Mouse (Mus musculus) hematopoietic stem cell, adult 5-6 weeks (primary cell): ENCODE measurements around the gene Ints6l. TPM values are rescaled to one million over a fixed set of nuclear protein-coding genes. Genes with fewer than 3 reads are reported as not detected.
"Not testable (repeated sequence)": the region's sequence is repeated elsewhere in the genome, so short reads cannot be mapped to it uniquely, and the experiment has no call there.

Source experiments
- ATAC-seq, 2 experiments: fragments of 125-278 bp in 1 of 2; replicated peaks in 1 of 2; 2 replicates each; pipeline ENCODE4 v1.8.0; 2016 to 2017; ENCODE audit warnings: inconsistent platforms in 2 of 2, mild to moderate bottlenecking in 2 of 2, moderate number of reproducible peaks in 2 of 2, low read depth in 1 of 2, moderate TSS enrichment in 1 of 2; ENCODE audit not compliant: low FRiP score in 2 of 2, poor library complexity in 2 of 2, severe bottlenecking in 2 of 2, insufficient read depth in 1 of 2, low TSS enrichment in 1 of 2
- total RNA-seq: library from RNA; stranded (forward); fragments of 172-1452, 232-1000 nt; gene quantifications from 2 replicates; pipeline ENCODE4 v1.2.3, GENCODE M21; 2017

Gene Ints6l
- total RNA-seq, 1 experiment from 2014 or later = 97.6 TPM

GRCm38 (mm10) chrX:56477553-56477952, 22.9 kb downstream of the Ints6l start:
- ATAC-seq = no peak; a peak in 1 of 4 replicates

- ATAC-seq = peak; percentile 92 to 97
Measured at GRCm38 (mm10) chrX:56481906-56482305, 27.2 kb downstream of the Ints6l start.

DNA sequence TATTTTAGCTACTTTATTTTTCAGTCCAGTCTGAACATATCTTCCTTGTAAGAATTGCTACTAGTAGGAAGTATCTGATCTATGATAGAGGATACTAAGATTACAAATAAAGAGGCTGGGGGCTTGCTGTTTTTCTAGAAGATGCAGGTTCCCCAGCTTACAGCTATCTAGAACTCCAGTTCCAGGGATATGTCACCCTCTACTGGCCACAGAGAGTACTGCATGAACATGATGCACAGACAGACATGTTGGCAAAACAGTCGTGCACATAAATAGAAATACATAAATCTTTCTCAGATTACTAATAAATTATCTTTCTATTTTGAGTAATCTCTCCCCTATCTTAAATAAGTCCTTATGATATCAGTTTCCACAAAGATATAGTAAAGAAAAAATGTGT, 35.1 kb downstream of the Ints6l start:
- peak; percentile 53 to 59; a peak in 1 of 4 replicates for ATAC-seq

- ATAC-seq = no peak
Measured at GRCm38 (mm10) chrX:56497241-56497640, 42.6 kb downstream of the Ints6l start.

DNA sequence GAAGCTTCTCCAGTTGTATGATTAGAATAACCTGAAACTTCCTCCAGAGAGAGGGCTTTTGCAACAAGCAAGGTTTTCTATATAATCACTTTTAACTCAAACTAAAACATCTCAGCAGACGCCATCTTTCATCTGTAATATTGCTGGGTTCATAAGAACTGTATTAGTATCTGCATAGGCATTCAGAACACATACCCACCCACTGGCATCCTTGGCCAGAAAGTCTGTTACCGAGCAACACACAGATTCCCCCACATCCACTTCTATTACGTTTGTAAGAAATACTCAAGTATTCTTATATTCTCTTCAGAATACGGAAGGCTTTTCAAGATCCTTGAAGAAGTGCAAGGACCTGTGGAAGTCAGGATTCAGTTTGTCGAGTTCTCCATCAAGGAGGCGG, 69.8 kb downstream of the Ints6l start, which contains the start of gene Gm10477:
Gene Gm10477 (plus strand): TSS at position 301 of the 400 bp plus-strand sequence.
- ATAC-seq = not testable (repeated sequence)

DNA sequence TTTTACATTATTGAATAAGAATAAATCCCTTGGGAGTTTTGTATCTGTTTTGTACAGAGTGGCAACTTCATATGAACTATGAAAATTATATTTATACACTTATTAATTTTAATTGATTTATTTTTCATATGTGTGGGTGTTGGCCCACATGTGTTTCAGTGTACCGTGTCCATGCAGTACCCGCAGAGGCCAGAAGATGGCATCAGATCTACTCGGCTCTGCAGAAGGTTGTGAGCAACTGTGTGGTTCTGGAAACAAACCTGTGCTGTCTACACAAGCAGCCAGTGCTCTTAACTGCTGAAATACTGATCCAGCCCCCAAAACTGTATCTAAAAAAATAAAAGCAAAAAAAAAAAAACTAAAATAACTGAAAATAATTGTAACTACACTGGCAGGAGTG, 76.6 kb downstream of the Ints6l start:
- peak; percentile 62 to 72; a peak in 3 of 4 replicates for ATAC-seq

DNA sequence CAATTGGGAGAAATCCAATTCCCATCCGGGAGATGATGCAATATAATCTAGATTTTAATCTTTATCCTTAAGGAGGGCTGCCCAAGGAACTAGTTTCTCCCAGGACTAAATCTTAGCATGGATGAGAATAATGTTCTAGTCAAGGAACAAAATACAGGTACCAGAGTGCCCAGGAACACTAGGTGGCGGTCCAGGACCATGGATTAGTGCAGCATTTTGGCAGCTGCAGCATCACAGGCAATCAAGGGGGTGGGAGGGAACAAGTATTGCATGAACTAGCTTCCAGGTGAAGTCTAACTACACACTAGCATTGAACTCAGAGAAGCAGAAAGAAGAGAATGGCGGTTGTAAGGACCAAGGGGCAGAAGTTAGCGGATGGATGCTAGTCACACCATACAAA, 82.5 kb downstream of the Ints6l start:
- ATAC-seq = no peak

- no peak for ATAC-seq
Measured at GRCm38 (mm10) chrX:56549506-56549905, 94.8 kb downstream of the Ints6l start, which contains the start of gene Gm648. TSS of gene Gm648 (minus strand) at chrX:56549606.

GRCm38 (mm10) chrX:56553584-56553983, 98.9 kb downstream of the Ints6l start:
- no peak for ATAC-seq

Other genes with a start within 250 kb of the Ints6l start
- not detected in 2 replicates for gene Gm773, start 242.0 kb upstream of the Ints6l start, total RNA-seq
- gene Zfp449, start 108.5 kb upstream of the Ints6l start, total RNA-seq = 2.8 and 6.0 TPM in 2 replicates
- gene Smim10l2a, start 80.3 kb upstream of the Ints6l start, total RNA-seq = 4.7 and 10.6 TPM in 2 replicates
- 33.8 and 369 TPM in 2 replicates for gene Gm2174, start 6.9 kb upstream of the Ints6l start, total RNA-seq
- not detected in 2 replicates for gene Gm10477, start 69.9 kb downstream of the Ints6l start, total RNA-seq
- gene Gm648, start 94.7 kb downstream of the Ints6l start, total RNA-seq = not detected in 2 replicates
- gene Mmgt1, start 143.2 kb downstream of the Ints6l start, total RNA-seq = 21.4 and 22.8 TPM in 2 replicates
- gene Slc9a6, start 154.9 kb downstream of the Ints6l start, total RNA-seq = 12.8 and 15.2 TPM in 2 replicates